Mouse (Mus musculus) intestine, embryonic 16.5 days (tissue): ENCODE results near the gene Zfp451. TPM values are rescaled to one million over a fixed set of nuclear protein-coding genes. Genes with fewer than 3 reads are reported as not detected.

Source experiments
- ATAC-seq: fragments of 200-750 bp; cut with Nextera tagmentation; 2 replicates; pipeline ENCODE4 v1.8.0; 2017; ENCODE audit warnings: moderate TSS enrichment, moderate library complexity
- H3K27ac ChIP-seq: fragments of 300-500 bp; sonication (generic); 2 replicates; pipeline ENCODE4 v1.5.1; 2014; ENCODE audit warnings: mild to moderate bottlenecking, low read length
- H3K27me3 ChIP-seq: fragments of 300-500 bp; sonication (generic); replicated peaks from 2 replicates; pipeline ENCODE4 v1.6.1; 2014; ENCODE audit warnings: low read length, control low read depth, mixed read lengths; ENCODE audit not compliant: control insufficient read depth, insufficient read depth
- H3K36me3 ChIP-seq: fragments of 300-500 bp; sonication (generic); 2 replicates; pipeline ENCODE4 v1.6.1; 2014; ENCODE audit warnings: low read length, control low read depth; ENCODE audit not compliant: control insufficient read depth, insufficient read depth
- H3K4me1 ChIP-seq: fragments of 300-500 bp; sonication (generic); 2 replicates; pipeline ENCODE4 v1.6.1; 2014; ENCODE audit warnings: low read length, control low read depth, mixed read lengths; ENCODE audit not compliant: control insufficient read depth, insufficient read depth
- H3K4me2 ChIP-seq: fragments of 300-500 bp; sonication (generic); 2 replicates; pipeline ENCODE4 v1.6.1; 2014; ENCODE audit warnings: low read depth, low read length, control low read depth
- H3K4me3 ChIP-seq: fragments of 300-500 bp; sonication (generic); 2 replicates; pipeline ENCODE4 v1.5.1; 2014; ENCODE audit warnings: mild to moderate bottlenecking, low read length
- H3K9ac ChIP-seq: fragments of 300-500 bp; sonication (generic); 2 replicates; pipeline ENCODE4 v1.6.1; 2014; ENCODE audit warnings: low read depth, low read length
- H3K9me3 ChIP-seq: fragments of 300-500 bp; sonication (generic); 2 replicates; pipeline ENCODE4 v1.6.1; 2016; ENCODE audit warnings: low read length, control low read depth; ENCODE audit not compliant: control insufficient read depth
- WGBS: fragments of 180-500 bp; shearing (Covaris S2); extraction: QIAGEN DNeasy Blood & Tissue Kit; methylation state at CpG from one replicate; pipeline ENCODE4 v1.1.7; 2014; 5-methylcytosine and 5-hydroxymethylcytosine counted together
- polyA plus RNA-seq: library from polyadenylated mRNA; unstranded; fragments of >200 nt; fragmentation: Nextera tagmentation; extraction: Ambion mirVana; gene quantifications from 2 replicates; pipeline ENCODE4 v1.2.1, GENCODE M21; 2015

Gene Zfp451
- polyA plus RNA-seq, 1 experiment from 2014 or later: 12.2 TPM

- Histone ChIP-seq H3K4me2 (no peak overlapping the region), H3K4me3 (no peak overlapping the region), H3K9me3 (no peaks in the 10 kb centered on the region), H3K36me3 (no peaks in the 10 kb centered on the region), H3K4me1 (no peaks in the 10 kb centered on the region), H3K27me3 (no peaks in the 10 kb centered on the region), H3K9ac (no peak overlapping the region), H3K27ac (no peak overlapping the region)
- no peak for ATAC-seq
- 46% methylated on average over 3 of the region's 3 CpGs for WGBS
Measured at GRCm38 (mm10) chr1:33788493-33788892, 25.9 kb downstream of the Zfp451 start.

- Histone ChIP-seq H3K9ac (no peak overlapping the region), H3K27me3 (no peaks in the 10 kb centered on the region), H3K4me2 (no peak overlapping the region), H3K36me3 (no peaks in the 10 kb centered on the region), H3K4me3 (no peak overlapping the region), H3K27ac (no peak overlapping the region), H3K9me3 (no peaks in the 10 kb centered on the region), H3K4me1 (no peaks in the 10 kb centered on the region)
- no peak for ATAC-seq
- 73% methylated on average over 5 of the region's 5 CpGs for WGBS
Measured at GRCm38 (mm10) chr1:33788072-33788471, 26.3 kb downstream of the Zfp451 start.

DNA sequence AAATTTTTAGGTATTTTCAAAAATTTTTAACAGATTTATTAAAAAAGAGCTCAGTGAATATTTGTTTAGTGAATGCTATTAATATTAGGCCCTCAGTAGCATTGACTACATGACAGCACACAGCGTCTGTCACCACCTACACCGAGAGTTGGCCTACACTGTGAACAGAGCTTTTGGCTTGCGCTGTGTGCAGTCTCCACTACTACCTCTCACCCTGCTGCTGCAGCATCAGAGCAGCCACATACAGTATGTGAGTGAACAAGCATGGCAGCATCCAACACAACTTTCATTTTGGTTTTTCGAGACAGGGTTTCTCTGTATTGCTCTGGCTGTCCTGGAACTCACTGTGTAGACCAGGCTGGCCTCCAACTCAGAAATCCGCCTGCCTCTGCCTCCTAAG, 29.8 kb downstream of the Zfp451 start:
- H3K4me1 ChIP-seq: no peaks in the 10 kb centered on the region
- no peak overlapping the region for H3K4me2 ChIP-seq
- H3K36me3 ChIP-seq: no peaks in the 10 kb centered on the region
- H3K27me3 ChIP-seq: no peaks in the 10 kb centered on the region
- H3K27ac ChIP-seq: no peak overlapping the region
- 95% methylated on average over 5 of the region's 5 CpGs for WGBS
- ATAC-seq: no peak
- H3K4me3 ChIP-seq: no peak overlapping the region
- no peaks in the 10 kb centered on the region for H3K9me3 ChIP-seq
- no peak overlapping the region for H3K9ac ChIP-seq

DNA sequence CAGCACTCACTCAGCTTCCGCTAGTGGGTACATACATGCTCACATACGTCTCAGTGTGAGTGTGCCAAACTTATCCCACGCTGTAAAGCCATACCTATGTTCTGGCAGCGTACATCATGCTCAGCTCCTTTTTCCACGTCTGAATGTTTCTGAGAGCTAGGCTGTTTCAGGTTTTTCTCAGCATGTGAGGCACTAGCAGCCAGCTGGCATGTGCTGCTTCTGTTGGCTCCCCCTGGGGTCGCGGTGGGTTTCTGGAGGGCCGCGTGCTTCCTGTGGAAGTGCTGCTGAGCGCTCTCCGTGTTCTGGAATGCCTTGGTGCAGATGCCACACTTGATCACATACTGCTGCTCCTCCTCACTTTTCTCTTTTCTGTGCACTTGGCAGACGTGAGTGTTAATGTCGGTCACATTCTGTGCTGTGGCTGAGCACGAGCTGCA, 38.2 kb downstream of the Zfp451 start:
- Histone ChIP-seq H3K4me2 (no peak overlapping the region), H3K9ac (no peak overlapping the region), H3K27me3 (no peaks in the 10 kb centered on the region), H3K9me3 (no peaks in the 10 kb centered on the region), H3K4me3 (no peak overlapping the region), H3K4me1 (no peaks in the 10 kb centered on the region), H3K36me3 (peaks cover 4% of the 10 kb centered on the region; the same call in 1 of the 2 replicates), H3K27ac (no peak overlapping the region)
- ATAC-seq: no peak
- WGBS: 87% methylated on average over 14 of the region's 14 CpGs

DNA sequence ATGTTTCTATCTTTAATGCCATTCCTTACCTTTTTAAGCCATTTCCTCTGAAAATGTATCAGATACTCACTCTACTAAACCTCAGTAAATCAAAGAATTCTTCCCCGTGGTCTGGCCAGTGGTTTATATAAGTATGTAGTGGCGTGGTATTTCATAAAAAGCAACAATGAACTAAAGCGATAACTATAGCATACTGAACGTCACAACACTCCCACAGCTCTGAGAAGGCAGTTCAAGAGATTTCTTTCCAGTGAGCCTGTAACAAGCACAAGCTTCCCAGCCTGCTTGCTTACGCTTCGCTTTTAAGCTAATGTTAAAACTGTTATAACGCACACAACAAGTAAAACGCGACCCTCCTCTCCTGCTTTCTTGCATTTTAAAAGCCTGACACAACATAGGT, 42.3 kb downstream of the Zfp451 start:
- Histone ChIP-seq H3K4me3 (no peak overlapping the region), H3K9ac (no peak overlapping the region), H3K9me3 (no peaks in the 10 kb centered on the region), H3K27me3 (no peaks in the 10 kb centered on the region), H3K36me3 (peaks cover 4% of the 10 kb centered on the region; the same call in 1 of the 2 replicates), H3K4me2 (no peak overlapping the region), H3K4me1 (no peaks in the 10 kb centered on the region), H3K27ac (no peak overlapping the region)
- WGBS: 91% methylated on average over 9 of the region's 9 CpGs
- no peak for ATAC-seq

DNA sequence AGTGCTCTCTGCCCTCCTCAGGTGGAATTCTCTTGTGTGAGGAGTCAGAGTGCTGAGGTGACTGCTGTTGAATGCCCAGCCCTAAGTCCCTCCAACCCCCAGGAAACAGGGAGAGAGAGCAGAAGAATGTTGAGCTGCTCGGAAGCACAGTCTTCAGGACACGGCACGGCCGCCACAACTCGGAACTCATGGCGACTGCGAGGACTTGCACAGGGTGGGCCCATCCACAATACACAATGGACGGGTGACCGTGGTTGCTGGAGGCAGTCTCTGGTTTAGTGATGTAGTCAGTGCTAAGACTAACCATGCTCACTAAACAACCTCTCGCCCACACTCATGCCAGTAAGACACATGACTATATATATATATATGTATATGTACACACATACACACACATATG, 42.8 kb downstream of the Zfp451 start:
- no peaks in the 10 kb centered on the region for H3K27me3 ChIP-seq
- H3K4me1 ChIP-seq: no peaks in the 10 kb centered on the region
- no peak overlapping the region for H3K9ac ChIP-seq
- 95% methylated on average over 10 of the region's 10 CpGs for WGBS
- H3K9me3 ChIP-seq: no peaks in the 10 kb centered on the region
- H3K4me3 ChIP-seq: no peak overlapping the region
- no peak for ATAC-seq
- H3K27ac ChIP-seq: no peak overlapping the region
- no peak overlapping the region for H3K4me2 ChIP-seq
- H3K36me3 ChIP-seq: peaks cover 4% of the 10 kb centered on the region; the same call in 1 of the 2 replicates

DNA sequence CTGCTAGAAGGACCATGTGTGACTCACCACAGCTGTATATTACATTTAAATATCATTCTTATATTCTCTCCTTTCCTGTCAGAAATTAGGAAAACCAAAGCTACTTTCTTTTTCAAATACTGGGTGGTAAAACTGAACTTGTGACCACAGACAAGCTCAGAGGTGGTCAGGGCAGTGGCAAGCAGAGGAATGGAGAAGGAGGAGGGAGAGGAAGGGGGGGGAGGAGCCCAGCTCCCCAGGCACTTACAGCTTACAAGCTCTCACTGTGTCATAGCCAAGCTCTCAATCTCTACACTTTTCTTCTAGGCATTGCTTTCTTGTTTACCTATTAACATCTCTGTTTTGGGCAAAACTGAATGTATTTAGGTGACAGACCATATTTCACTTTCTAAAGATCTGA, 45.6 kb downstream of the Zfp451 start:
- H3K9me3 ChIP-seq: no peaks in the 10 kb centered on the region
- no peaks in the 10 kb centered on the region for H3K4me1 ChIP-seq
- no peak for ATAC-seq
- H3K27ac ChIP-seq: no peak overlapping the region
- H3K36me3 ChIP-seq: no peaks in the 10 kb centered on the region
- no peaks in the 10 kb centered on the region for H3K27me3 ChIP-seq
- no peak overlapping the region for H3K4me2 ChIP-seq
- H3K9ac ChIP-seq: no peak overlapping the region
- no peak overlapping the region for H3K4me3 ChIP-seq

DNA sequence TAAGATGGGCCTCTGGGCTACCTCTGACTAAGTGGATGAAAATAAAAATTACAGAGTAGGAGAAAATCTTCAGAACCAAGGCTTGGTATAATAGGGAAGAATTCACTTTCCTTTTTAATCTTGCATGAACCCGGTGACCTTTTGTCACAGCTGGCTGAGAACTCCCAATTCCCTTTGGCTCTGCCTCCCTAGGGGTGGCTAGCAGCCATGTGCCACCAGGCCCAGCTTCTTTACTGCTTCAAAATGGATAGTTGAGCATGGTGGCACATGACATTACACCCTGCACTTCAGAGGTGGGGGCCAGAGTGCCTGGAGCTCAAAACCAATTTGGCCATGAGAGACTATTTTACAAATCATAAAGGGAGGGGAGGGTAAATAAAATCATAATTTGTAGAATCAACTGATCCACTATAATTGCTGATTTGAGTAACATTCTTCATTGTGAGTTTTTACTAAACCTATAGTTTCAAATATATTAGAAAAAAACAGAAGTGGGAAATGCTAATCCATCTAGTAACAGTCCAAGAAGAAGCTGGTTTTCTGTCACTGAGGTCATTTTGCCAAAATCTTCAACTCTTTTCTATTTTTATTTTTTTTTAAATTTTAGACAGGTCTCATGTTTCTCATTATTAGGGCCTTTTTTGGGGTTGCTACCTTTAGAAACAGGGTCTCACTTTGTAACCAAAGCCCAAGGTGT, 46.2 kb downstream of the Zfp451 start:
- Histone ChIP-seq H3K4me3 (no peak overlapping the region), H3K4me1 (no peaks in the 10 kb centered on the region), H3K36me3 (no peaks in the 10 kb centered on the region), H3K9ac (no peak overlapping the region), H3K9me3 (no peaks in the 10 kb centered on the region), H3K27me3 (no peaks in the 10 kb centered on the region), H3K4me2 (no peak overlapping the region), H3K27ac (no peak overlapping the region)
- no peak for ATAC-seq
- 95% methylated on average over 1 of the region's 1 CpGs for WGBS

DNA sequence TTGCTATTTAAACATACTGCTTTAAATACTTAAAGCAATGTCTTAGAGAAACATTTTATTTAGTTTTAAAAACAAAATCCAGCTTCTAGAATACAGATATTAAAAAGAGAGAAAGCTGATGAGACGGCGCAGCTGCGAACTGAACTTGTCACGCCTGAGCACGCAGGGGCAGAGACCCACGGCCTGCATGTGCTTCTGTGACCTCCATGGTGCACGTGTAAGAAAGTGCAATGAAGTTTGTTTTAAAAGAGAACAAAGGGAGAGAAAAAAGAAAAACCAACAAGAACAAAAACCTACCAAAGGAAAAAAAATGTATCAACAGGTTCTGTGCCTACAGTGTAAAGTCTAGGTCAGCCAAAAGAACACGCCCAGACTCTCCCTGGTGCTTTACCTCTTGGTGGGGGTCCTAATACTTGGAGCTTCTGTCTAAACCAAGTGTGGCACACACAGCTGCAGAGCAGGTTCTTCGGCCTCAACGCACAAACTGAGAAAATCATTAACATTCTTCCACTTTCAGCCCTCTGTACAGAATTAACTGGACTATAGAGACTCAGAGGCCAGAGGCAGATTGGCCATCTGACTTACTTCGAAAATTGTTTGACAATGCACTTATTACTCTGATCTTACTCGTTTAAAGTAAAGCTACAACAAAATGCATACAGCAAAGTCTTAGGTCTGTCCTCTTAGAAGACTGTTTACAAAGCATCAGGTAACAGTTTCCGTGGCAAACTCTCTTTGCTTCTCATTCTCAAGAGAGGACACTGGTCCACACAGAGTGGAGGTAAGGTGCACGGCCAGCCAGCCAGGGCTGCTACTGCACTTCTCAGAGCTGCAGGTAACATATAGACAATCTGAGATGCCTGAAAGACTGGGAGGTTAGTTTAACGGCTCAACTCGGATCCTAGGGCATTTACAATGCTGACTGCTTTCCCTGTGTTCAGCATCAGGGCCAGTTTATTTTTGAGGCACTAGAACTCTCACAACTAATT, 47.6 kb downstream of the Zfp451 start:
- 72% methylated on average over 16 of the region's 16 CpGs for whole genome bisulfite sequencing
- no peak overlapping the region for H3K27ac ChIP-seq
- no peaks in the 10 kb centered on the region for H3K27me3 ChIP-seq
- H3K36me3 ChIP-seq: no peaks in the 10 kb centered on the region
- H3K4me1 ChIP-seq: no peaks in the 10 kb centered on the region
- no peaks in the 10 kb centered on the region for H3K9me3 ChIP-seq
- H3K4me2 ChIP-seq: no peak overlapping the region
- no peak for ATAC-seq
- no peak overlapping the region for H3K4me3 ChIP-seq
- no peak overlapping the region for H3K9ac ChIP-seq
